Mouse (Mus musculus) ES-E14 (cell line): ENCODE data around the gene Col2a1.

Source experiments
- CHD2 ChIP-seq: IDR thresholded peaks from 2 replicates; pipeline ENCODE4 v1.6.1; 2014; ENCODE audit warnings: mild to moderate bottlenecking, low read depth, low read length, inconsistent platforms
- MAFK ChIP-seq: IDR thresholded peaks from 2 replicates; pipeline ENCODE4 v1.6.1; 2014; ENCODE audit warnings: mild to moderate bottlenecking, low read depth, low read length, inconsistent platforms; ENCODE audit not compliant: insufficient read depth
- ZC3H11A ChIP-seq: IDR thresholded peaks from 2 replicates; pipeline ENCODE4 v1.6.1; 2012; ENCODE audit warnings: low read depth, mild to moderate bottlenecking, inconsistent platforms, low read length, borderline replicate concordance
- ZNF384 ChIP-seq: IDR thresholded peaks from 2 replicates; pipeline ENCODE4 v1.6.1; 2012; ENCODE audit warnings: low read depth, low read length, inconsistent platforms

DNA sequence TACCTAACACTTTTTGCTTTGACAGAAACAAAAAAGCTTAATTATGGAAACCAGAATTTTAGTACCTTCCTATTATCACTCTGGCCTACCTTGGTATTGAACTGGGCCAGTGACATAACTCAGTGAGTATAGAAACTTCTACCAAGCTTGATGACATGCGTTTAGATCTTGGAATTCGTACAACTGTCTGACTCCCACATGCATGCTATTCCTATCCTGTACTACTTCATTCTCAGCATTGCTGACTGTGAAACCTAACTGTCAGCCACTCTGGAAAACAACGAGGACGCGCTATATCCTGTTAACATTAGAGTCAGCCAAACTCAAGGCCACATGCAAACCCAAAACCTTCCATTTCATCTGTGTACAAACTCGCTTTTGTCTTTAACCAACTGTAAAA lies 39.5 kb upstream of the Col2a1 start:
- no peak for TF ChIP-seq ZC3H11A
- no peak for TF ChIP-seq CHD2
- no peak for TF ChIP-seq MAFK
- TF ChIP-seq ZNF384 = no peak
